Mouse (Mus musculus) C2C12 (cell line): Measurements from ENCODE around the gene Mdfi. TPM values are rescaled to one million over a fixed set of nuclear protein-coding genes. Genes with fewer than 3 reads are reported as not detected.

ENCODE experiments used
- H3K27me3 ChIP-seq: one replicate; pipeline ENCODE4 v1.6.1; 2011; ENCODE audit not compliant: control insufficient read depth, insufficient read depth, insufficient read length
- H3K36me3 ChIP-seq: one replicate; pipeline ENCODE4 v1.6.1; 2011; ENCODE audit not compliant: control insufficient read depth, insufficient read depth
- H3K4me3 ChIP-seq: one replicate; pipeline ENCODE4 v1.5.1; 2011; ENCODE audit warnings: mild to moderate bottlenecking, control low read depth; ENCODE audit not compliant: poor library complexity, insufficient read depth, severe bottlenecking
- H3K79me2 ChIP-seq: one replicate; pipeline ENCODE4 v1.6.1; 2011; ENCODE audit not compliant: control insufficient read depth, insufficient read depth
- H3K79me3 ChIP-seq: one replicate; pipeline ENCODE4 v1.6.1; 2011; ENCODE audit warnings: low read depth, control low read depth
- H3ac ChIP-seq: one replicate; pipeline ENCODE3; 2011; ENCODE audit warnings: low read depth; ENCODE audit not compliant: control insufficient read depth, insufficient read length
- CEBPB ChIP-seq: IDR thresholded peaks from one replicate; pipeline ENCODE4 v1.6.1; 2011; ENCODE audit warnings: low read depth, mild to moderate bottlenecking, control low read depth, moderate library complexity
- CTCF ChIP-seq: IDR thresholded peaks from one replicate; pipeline ENCODE4 v1.5.1; 2011; ENCODE audit not compliant: control insufficient read depth, insufficient read depth, insufficient read length
- FOSL1 ChIP-seq: IDR thresholded peaks from one replicate; pipeline ENCODE4 v1.8.0; 2011; ENCODE audit warnings: mild to moderate bottlenecking, low read length; ENCODE audit not compliant: poor library complexity, insufficient read depth, severe bottlenecking
- MAX ChIP-seq: IDR thresholded peaks from one replicate; pipeline ENCODE4 v1.6.1; 2011; ENCODE audit warnings: mild to moderate bottlenecking, control low read depth
- MYOD1 ChIP-seq: IDR thresholded peaks from one replicate; pipeline ENCODE4 v1.6.1; 2011; ENCODE audit warnings: low read depth; ENCODE audit not compliant: control insufficient read depth, insufficient read length
- MYOG ChIP-seq: IDR thresholded peaks from one replicate; pipeline ENCODE4 v1.6.1; 2011; ENCODE audit not compliant: control insufficient read depth, insufficient read length; ENCODE audit errors: extremely low read depth
- USF1 ChIP-seq: IDR thresholded peaks from one replicate; pipeline ENCODE4 v1.6.1; 2011; ENCODE audit warnings: low read depth, mild to moderate bottlenecking, control low read depth, moderate library complexity
- long read RNA-seq, 2 experiments: library from polyadenylated mRNA; unstranded; transcript quantifications; one replicate each; pipeline ENCODE4 v2.0.0; 2019 to 2020
- polyA plus RNA-seq: library from polyadenylated mRNA; unstranded; fragments of >200 nt; fragmentation: generic; extraction: Trizol; gene quantifications from one replicate; pipeline ENCODE4 v1.2.1, GENCODE M21; 2012; ENCODE audit warnings: missing spikeins

Gene Mdfi
- 0.68 TPM for polyA plus RNA-seq
- long read RNA-seq, experiment 1, result 0 reads
- long read RNA-seq, experiment 2, partial matches to known transcripts, result 0 of 1 reads
- long read RNA-seq, experiment 2, other reads (novel, unspliced or antisense), result 0 of 1 reads

DNA sequence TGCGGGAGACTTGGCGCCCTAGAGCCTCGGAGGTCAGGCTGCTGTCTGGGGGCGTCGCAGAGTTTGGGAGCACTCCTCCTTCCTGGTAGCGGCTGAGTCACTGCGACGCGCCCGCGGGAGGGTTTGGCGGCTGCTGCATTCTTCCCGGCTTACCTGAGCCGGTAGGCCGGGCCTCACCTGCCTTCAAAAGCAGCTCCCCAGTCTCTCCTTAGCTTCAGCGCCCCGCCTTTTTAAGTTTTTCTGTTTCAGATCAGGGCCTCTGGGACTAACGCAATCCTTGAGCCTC, at the start of gene Mdfi:
TSS of gene Mdfi (minus strand) at position 210 of the 286 bp plus-strand sequence.
- Histone ChIP-seq H3K79me3 (no peaks in the 10 kb centered on the region), H3K79me2 (no peaks in the 10 kb centered on the region), H3K27me3 (peaks cover 22% of the 10 kb centered on the region), H3ac (no peak within 1 kb of the TSS), H3K36me3 (no peaks in the 10 kb centered on the region), H3K4me3 (no peak within 1 kb of the TSS)
- TF ChIP-seq FOSL1 (no peak), MYOG (no peak), CTCF (no peak)

GRCm38 (mm10) chr17:47883099-47883498, 48.6 kb upstream of the Mdfi start:
- H3K4me3 ChIP-seq, result no peak overlapping the region
- H3K79me3 ChIP-seq, result no peaks in the 10 kb centered on the region
- H3K36me3 ChIP-seq, result peaks cover 7% of the 10 kb centered on the region
- no peaks in the 10 kb centered on the region for H3K27me3 ChIP-seq
- TF ChIP-seq MYOD1, result no peak
- no peak for TF ChIP-seq MAX
- no peak for TF ChIP-seq FOSL1
- no peak for TF ChIP-seq USF1
- TF ChIP-seq CEBPB, result no peak
- no peak for TF ChIP-seq CTCF
- no peak for TF ChIP-seq MYOG
- no peak overlapping the region for H3ac ChIP-seq
- H3K79me2 ChIP-seq, result no peaks in the 10 kb centered on the region

DNA sequence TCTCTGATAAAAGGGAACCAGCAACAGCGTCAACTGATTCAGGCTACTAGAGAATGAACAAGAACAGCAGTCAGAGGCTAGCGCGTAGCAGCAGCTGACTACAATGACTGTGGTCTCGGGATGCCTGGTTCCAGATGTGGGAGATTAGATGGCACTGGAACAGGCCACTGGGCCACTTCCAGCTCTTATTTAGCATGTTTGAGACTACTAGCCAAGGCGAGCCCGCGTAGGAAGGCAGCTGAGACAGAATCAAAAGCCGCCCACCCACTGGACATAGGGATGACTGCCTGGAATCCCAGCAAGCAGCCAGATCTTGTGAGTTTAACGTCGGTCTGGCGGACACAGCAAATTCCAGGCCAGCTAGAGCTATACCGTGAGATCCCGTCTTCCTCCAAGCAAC, 46.8 kb upstream of the Mdfi start:
- Histone ChIP-seq H3K79me3 (no peaks in the 10 kb centered on the region), H3K27me3 (no peaks in the 10 kb centered on the region), H3K36me3 (peaks cover 7% of the 10 kb centered on the region), H3K79me2 (no peaks in the 10 kb centered on the region), H3K4me3 (no peak overlapping the region), H3ac (no peak overlapping the region)
- TF ChIP-seq CTCF (no peak), MYOG (no peak), MYOD1 (no peak), FOSL1 (no peak), CEBPB (no peak), MAX (no peak), USF1 (no peak)

DNA sequence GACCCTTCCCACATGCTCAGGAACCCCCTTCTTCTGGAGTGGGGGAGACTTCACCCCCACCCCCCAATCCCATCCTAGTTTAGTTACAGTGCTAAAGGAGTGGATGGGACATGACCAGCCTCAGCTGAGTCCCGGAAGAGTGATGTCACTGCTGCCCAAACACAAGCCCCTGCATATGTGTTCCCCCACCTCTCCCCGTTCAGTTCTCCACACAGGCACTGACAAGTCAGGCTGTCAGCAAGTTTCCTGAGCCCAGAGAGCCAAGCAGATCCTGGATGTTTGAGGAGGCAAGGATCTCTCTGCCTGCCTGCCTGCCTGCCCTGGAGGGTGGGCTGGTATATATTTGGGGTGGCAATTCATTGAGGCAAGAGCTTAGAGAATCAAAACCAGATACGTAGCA, 44.7 kb upstream of the Mdfi start:
- TF ChIP-seq MYOG (no peak), MYOD1 (no peak), FOSL1 (no peak), CEBPB (no peak), CTCF (no peak), USF1 (no peak), MAX (no peak)
- H3K27me3 ChIP-seq, result no peaks in the 10 kb centered on the region
- H3K4me3 ChIP-seq, result no peak overlapping the region
- H3K79me3 ChIP-seq, result no peaks in the 10 kb centered on the region
- H3ac ChIP-seq, result no peak overlapping the region
- peaks cover 6% of the 10 kb centered on the region for H3K36me3 ChIP-seq
- no peaks in the 10 kb centered on the region for H3K79me2 ChIP-seq

DNA sequence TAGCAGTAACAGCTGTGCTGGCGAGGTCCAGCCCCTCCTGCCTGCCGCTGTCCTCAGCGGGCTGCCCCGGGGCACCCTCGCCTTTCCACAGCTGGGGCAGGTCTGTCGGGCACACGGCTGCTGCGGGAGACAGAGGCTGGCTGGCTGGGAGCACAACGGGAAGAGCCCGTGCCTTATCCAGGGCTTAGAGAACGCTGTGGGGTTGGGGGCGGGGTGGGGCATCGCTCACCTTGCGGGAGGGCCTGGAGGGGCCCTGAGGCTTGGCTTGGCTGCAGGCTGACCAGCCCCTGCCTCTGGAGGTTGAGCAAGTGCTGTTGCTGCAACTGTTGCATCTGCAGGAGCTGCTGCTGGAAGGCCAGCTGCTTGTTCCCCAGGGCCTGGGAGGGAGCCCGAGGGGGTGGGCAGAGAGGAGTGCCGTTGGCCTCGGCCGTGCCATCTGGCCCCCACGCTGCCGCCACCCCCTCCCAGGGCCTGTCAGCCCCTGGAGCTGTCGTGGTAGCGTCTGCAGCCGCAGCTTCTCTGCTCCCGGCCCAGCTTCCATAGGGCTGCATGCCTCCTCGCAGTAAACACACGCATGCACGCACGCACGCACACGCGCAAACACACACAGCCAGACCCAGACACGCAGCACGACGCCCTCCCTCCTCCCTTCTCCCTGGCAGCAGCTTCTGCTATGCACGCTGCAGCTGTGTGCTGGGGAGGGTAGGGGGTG, 44.0 kb upstream of the Mdfi start:
- TF ChIP-seq MAX, result no peak
- TF ChIP-seq MYOD1, result no peak
- no peak for TF ChIP-seq MYOG
- no peak for TF ChIP-seq USF1
- no peak for TF ChIP-seq CEBPB
- TF ChIP-seq CTCF, result no peak
- no peak for TF ChIP-seq FOSL1
- H3K79me2 ChIP-seq, result no peaks in the 10 kb centered on the region
- no peaks in the 10 kb centered on the region for H3K79me3 ChIP-seq
- H3K4me3 ChIP-seq, result no peak overlapping the region
- H3K27me3 ChIP-seq, result no peaks in the 10 kb centered on the region
- H3ac ChIP-seq, result no peak overlapping the region
- H3K36me3 ChIP-seq, result peaks cover 13% of the 10 kb centered on the region
